Mouse (Mus musculus): ENCODE data around the gene Ccdc163. TPM values are rescaled to one million over a fixed set of nuclear protein-coding genes. Genes with fewer than 3 reads are reported as not detected.
"Not testable (repeated sequence)": the region's sequence is repeated elsewhere in the genome, so short reads cannot be mapped to it uniquely, and the experiment has no call there.

Ccdc163 gene
- 10 to 100 TPM; 29.3 to 64.8 (median 54.4) TPM for polyA plus RNA-seq (2017; shearing (Covaris generic))

DNA sequence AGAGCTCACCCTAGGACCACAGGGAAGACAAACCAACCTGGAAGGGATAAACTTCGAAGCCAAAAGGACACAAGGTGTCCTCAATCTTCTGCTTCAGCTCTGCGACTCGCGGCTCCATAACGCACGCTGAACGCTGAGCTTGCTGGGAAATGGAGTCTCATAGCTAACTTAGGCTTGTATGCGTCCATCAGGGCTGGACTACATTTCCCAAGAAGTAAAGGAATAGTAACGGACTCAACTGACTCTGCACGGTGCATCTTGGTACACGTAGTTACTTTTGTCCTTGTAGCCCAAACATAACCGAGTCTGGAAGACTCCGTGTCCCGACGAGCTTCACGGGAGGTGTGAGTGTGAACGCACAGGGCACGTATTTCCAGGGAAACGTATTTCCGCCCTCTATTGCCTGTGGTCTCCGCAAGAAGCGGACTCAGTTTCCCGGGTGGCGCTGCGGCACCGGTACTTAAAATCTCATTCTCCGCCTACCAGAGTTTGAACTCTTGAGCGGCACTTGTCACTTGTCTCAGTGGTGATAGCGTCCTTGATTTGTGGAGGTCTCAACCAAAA is at the start of gene Ccdc163, which contains the start of gene Mmachc:
Gene Ccdc163 (plus strand): TSS at position 309 of the 564 bp plus-strand sequence.
Gene Mmachc (minus strand): TSS at position 206 of the 564 bp plus-strand sequence.
- peak; percentile 98 for ATAC-seq

GRCm38 (mm10) chr4:116659474-116659873 is 48.8 kb upstream of the Ccdc163 start:
- no peak for ATAC-seq

GRCm38 (mm10) chr4:116659916-116660315 is 48.4 kb upstream of the Ccdc163 start:
- ATAC-seq = not testable (repeated sequence)

DNA sequence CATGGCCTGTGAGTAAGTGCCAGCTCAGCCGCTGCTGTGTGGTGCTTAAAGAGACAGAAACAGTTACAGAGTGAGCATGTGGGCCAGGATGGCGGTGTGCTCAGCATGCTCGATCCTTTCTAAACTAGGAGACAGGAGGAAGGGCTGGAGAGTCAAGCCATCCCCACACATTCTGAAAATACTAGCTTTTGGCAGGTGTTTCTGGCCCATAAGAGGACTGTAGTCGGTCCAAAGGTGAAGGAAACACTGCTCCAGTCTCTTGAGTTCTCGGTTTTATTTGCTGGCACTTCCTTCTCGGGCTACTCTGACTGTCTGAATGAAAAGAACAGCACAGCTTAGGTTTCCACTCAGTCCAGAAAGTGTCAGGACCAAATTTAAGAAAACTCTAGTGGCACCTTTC is 47.5 kb upstream of the Ccdc163 start:
- no peak for ATAC-seq

DNA sequence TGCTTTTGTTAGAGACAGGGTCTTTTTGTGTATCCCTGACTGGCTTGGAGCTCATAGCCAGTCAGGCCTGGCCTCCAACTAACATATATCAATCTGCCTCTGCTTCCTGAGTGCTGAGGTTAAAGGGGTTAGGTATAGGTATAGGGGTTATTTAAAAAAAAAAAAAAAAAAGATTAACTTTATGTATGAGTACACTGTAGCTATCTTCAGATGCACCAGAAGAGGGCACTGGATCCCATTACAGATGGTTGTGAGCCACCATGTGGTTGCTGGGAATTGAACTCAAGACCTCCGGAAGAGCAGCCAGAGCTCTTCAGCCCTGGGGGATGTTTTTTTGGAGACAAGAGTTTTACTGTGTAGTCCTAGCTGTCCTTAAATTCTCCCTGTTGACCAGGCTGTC is 46.3 kb upstream of the Ccdc163 start:
- ATAC-seq = no peak

DNA sequence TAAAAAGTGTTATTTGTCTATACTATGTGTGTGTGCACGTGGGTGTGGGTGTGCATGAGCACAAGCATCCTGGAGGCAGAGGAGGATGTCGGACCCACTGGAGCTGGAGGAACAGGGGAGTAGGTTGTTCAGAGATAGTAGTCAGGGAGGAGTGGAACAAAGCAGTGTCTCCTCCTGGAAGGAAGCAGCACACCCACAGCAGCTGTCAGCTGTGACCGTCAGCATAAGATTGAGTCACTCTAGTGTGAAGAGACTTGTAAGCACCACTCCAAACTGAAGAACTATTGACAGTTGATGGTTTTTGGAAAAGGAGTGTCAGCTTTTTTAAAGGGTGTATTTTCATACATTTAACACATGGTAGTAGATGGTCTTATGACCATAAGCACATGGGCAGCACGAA is 41.7 kb upstream of the Ccdc163 start:
- no peak for ATAC-seq

DNA sequence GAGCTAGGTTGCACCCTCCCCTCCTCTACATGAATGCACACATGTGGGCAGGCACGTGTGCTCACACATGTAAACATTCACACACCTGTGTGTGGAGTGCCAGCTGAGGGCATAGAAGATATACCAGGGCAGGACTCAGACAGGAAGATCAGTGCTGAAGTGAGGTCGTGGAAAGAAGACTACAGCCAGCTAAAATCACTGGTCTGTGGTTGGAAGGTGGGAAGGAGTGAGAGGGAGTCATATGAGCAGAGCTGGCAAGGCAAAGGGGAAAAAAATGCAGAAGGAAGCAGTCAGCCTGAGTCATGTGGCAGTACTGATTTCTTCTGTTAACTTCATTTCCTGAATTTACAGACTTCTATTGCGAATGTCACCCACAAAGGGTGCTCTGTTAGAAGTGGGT is 40.2 kb upstream of the Ccdc163 start:
- no peak for ATAC-seq

- no peak for ATAC-seq
Measured at GRCm38 (mm10) chr4:116669291-116669690, 39.0 kb upstream of the Ccdc163 start.

GRCm38 (mm10) chr4:116672785-116673184 is 35.5 kb upstream of the Ccdc163 start:
- ATAC-seq = no peak

GRCm38 (mm10) chr4:116674761-116675160 is 33.5 kb upstream of the Ccdc163 start:
- not testable (repeated sequence) for ATAC-seq

- no peak for ATAC-seq
Measured at GRCm38 (mm10) chr4:116676027-116676426, 32.3 kb upstream of the Ccdc163 start.

GRCm38 (mm10) chr4:116677808-116678207 is 30.5 kb upstream of the Ccdc163 start:
- no peak for ATAC-seq

DNA sequence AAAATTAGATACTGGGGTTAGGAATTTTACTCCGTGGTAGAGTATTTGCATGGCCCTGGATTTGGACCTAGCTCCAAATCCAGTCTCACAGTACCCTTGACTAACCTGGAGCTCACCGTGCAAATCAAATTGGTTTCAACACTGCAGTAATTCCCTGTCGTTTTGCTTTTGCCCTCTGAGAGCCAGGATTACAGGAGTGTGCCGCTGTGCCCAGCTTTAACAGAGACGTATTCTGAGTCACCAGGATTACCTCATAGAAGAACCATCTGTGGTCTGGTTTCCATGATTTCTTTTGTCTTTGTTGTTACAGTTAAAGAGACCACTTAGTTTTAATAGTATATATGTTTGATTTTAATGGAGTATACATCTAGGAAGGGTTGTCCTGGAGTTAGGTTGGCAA is 29.2 kb upstream of the Ccdc163 start:
- ATAC-seq = no peak

GRCm38 (mm10) chr4:116680521-116680920 is 27.8 kb upstream of the Ccdc163 start:
- not testable (repeated sequence) for ATAC-seq

GRCm38 (mm10) chr4:116683957-116684356 is 24.4 kb upstream of the Ccdc163 start:
- no peak for ATAC-seq

DNA sequence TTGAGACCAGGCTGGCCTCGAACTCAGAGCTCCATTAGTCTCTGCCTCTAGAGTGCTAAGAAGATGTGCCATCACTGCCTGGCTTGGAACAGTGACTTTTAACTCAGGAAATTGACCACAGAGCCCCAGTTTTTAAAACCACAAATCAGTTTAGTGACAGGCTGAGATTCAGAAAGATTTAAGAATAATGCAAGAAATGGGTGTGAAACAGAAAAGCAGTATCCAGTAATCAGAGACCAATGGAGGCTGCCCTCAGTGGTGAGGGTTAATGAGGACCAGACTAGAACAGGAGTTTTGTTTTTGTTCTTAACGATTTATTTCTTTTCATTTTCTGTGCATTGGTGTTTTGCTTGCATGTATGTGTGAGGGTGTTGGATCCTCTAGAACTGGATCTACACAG is 23.6 kb upstream of the Ccdc163 start:
- ATAC-seq = no peak

GRCm38 (mm10) chr4:116685402-116686061 is 22.8 kb upstream of the Ccdc163 start, which contains the start of gene Prdx1:
TSS of gene Prdx1 (plus strand) at chr4:116685544.
- peak; percentile 87 for ATAC-seq

DNA sequence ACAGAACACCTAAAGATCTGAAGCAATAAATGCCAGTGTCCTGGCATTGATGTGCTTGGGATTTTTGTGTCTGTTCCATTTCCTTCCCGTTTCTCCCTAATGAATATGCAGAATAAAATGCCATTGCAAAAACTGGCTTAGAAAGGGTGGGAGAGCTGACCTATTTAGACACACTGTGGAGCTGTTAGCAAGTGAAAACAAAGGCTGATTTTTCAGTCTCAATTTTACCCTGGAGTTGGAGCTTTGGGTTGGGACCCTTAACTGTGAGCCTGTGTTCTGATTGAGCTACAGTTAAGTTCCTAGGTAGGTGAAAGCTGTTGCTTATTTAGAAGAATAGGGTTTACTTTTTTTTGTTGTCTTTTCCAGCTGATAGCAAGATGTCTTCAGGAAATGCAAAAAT is 21.3 kb upstream of the Ccdc163 start:
- no peak for ATAC-seq

DNA sequence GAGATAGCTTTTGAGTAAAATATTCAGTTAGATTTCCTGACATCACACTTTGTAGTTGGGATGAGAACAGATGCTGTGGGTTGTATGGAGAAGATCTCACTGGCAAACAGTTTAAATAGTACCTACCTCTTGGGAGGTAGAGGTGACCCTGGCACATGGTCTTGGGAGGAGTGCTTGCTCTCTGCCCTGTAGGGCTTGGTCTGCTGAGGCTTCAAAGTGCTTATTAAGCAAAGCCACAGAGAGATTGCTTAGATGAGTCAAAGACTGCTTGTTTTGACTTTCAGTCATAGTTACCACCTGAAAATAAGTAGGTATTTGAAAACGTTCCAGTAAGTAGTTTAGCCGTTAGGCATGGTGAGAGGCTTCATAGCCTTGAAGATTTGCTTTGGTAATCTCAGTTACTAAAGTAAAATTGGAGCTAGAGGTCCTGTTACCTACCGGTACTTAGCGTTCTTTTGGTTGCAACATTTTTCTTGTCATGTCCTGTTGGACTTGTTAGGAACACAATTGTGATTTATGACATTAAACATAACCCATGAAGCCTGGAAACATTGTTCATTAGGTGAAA is 18.9 kb upstream of the Ccdc163 start:
- ATAC-seq = no peak

DNA sequence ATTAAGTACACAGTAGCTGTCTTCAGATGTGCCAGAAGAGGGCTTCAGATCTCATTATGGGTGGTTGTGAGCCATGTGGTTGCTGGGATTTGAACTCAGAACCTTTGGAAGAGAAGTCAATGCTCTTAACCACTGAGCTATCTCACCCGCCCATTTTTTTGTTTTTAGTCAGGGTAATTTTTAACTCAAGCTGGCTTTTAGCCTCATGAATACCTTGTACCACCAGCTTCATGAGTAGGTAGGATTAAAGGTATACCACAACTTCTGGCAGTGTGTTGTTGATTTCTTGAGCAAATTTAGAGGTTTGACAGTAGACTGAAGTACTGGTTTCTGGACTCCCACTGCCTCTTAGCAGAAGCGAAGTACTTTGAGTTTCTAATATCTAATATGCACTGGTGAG is 16.2 kb upstream of the Ccdc163 start:
- ATAC-seq = no peak

- no peak for ATAC-seq
Measured at GRCm38 (mm10) chr4:116693785-116694184, 14.5 kb upstream of the Ccdc163 start.

DNA sequence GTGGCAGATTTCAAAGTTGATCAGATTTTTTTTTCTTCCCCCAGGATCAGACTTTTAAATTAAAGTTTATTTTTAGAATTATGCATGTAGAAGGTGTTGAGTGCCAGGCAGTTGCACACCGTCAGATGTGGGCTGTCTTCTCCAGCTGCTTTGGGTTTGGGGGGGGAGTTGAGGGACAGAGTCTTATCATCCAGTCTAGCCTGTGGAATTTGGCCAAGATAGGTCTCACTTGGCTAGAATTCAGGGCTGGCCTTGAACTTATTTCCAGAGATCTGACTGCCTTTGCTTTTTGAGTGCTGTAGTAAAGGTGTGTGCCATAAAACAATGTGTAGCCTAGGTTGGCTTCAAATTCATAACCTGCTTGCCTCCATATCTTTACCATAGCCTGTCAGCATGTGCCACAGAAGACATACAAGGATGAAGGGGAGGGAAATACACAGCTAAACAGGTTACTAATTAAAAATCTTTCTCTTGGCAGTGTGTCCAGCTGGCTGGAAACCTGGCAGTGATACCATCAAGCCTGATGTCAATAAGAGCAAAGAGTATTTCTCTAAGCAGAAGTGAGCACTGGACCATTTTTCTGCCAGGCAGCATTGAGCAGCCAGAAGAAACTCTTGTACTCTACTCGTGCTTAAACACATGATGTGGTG is 9.5 kb upstream of the Ccdc163 start:
- no peak for ATAC-seq

DNA sequence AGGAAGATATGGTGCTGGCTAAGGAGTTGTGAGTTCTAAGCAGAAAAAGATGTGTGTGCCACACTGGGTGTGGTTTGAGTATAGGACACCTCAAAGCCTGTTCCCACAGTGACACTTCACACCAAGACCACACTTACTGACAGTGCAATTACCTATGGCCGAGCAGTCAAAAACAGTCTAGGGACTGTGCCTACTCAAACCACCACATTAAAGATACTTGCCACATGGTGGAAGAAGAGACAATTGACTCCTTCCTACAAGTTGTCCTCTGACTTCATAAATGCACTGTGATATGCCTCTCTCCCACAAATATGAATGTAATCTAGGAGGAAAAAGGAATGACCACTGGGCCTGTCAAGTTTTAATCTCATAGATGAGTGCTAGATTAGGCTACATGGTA is 7.3 kb upstream of the Ccdc163 start:
- no peak for ATAC-seq

DNA sequence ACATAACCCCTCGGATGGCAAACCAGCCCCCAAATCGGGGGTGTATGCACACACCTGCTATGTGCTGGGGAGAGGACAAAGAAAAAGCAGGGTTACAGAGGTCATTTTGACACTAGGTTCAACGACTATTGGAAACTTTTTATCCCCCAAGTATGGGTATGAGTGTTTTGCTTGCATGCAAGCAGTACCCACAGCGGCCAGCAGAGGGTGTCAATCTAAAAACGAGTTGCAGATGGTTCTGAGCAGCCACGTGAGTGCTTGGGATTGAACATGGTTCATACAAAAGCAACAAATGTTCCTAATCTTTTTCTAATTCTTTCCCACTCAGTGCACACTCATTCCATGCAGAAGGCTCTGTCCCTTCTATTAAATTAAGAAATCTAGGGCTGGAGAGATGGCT is 4.5 kb upstream of the Ccdc163 start:
- peak; percentile 23 for ATAC-seq

Data from inflammation-experienced regulatory T-cells, adult 6 months (primary cell).